Mouse (Mus musculus) kidney, adult 18-20 months (tissue): Measurements from ENCODE around the gene Erv3.

Experiments used
- DNase-seq: peaks from one replicate; pipeline ENCODE4 v3.0.0; 2021

Gene Erv3

GRCm38 (mm10) chr2:131859721-131860120 lies at the start of gene Erv3:
Erv3 (minus strand) TSS chr2:131859747.
- DNase-seq: no peak

GRCm38 (mm10) chr2:131908906-131909305 lies 49.4 kb upstream of the Erv3 start:
- DNase-seq: peak; percentile 27

GRCm38 (mm10) chr2:131908351-131908861 lies 48.9 kb upstream of the Erv3 start:
- peak; percentile 49 for DNase-seq

- DNase-seq: no peak
These were observed 47.8 kb upstream of the Erv3 start for GRCm38 (mm10) chr2:131907311-131907710.

- peak; percentile 25 for DNase-seq
These were observed 47.3 kb upstream of the Erv3 start for GRCm38 (mm10) chr2:131906846-131907245.

- DNase-seq: no peak
These were observed 46.7 kb upstream of the Erv3 start for GRCm38 (mm10) chr2:131906266-131906665.

- no peak for DNase-seq
These were observed 46.2 kb upstream of the Erv3 start for GRCm38 (mm10) chr2:131905776-131906175.

- DNase-seq: no peak
These were observed 45.5 kb upstream of the Erv3 start for GRCm38 (mm10) chr2:131905025-131905424.

GRCm38 (mm10) chr2:131902867-131903266 lies 43.3 kb upstream of the Erv3 start:
- no peak for DNase-seq

GRCm38 (mm10) chr2:131902423-131902822 lies 42.9 kb upstream of the Erv3 start:
- DNase-seq: no peak

GRCm38 (mm10) chr2:131897336-131898109 lies 38.0 kb upstream of the Erv3 start:
- no peak for DNase-seq

- no peak for DNase-seq
These were observed 36.5 kb upstream of the Erv3 start for GRCm38 (mm10) chr2:131896011-131896410.

- DNase-seq: no peak
These were observed 35.6 kb upstream of the Erv3 start for GRCm38 (mm10) chr2:131895106-131895505.

- no peak for DNase-seq
These were observed 33.0 kb upstream of the Erv3 start for GRCm38 (mm10) chr2:131892534-131892933.

GRCm38 (mm10) chr2:131888233-131888632 lies 28.7 kb upstream of the Erv3 start:
- DNase-seq: no peak

GRCm38 (mm10) chr2:131886503-131887160 lies 27.1 kb upstream of the Erv3 start:
- no peak for DNase-seq

- DNase-seq: no peak
These were observed 23.6 kb upstream of the Erv3 start for GRCm38 (mm10) chr2:131883136-131883535.

GRCm38 (mm10) chr2:131881766-131882165 lies 22.2 kb upstream of the Erv3 start:
- peak; percentile 18 for DNase-seq

- no peak for DNase-seq
These were observed 17.2 kb upstream of the Erv3 start for GRCm38 (mm10) chr2:131876551-131877265.

GRCm38 (mm10) chr2:131873376-131873775 lies 13.8 kb upstream of the Erv3 start:
- DNase-seq: no peak

GRCm38 (mm10) chr2:131868983-131869382 lies 9.4 kb upstream of the Erv3 start:
- no peak for DNase-seq

GRCm38 (mm10) chr2:131866676-131867075 lies 7.1 kb upstream of the Erv3 start:
- no peak for DNase-seq

GRCm38 (mm10) chr2:131864262-131864796 lies 4.8 kb upstream of the Erv3 start:
- DNase-seq: no peak
